Mouse (Mus musculus) macrophage (primary cell): Measurements from ENCODE around the gene Dus2. TPM values are rescaled to one million over a fixed set of nuclear protein-coding genes. Genes with fewer than 3 reads are reported as not detected.
A peak's percentile ranks its signal among the peaks of the same experiment; 100 is the strongest.

Source experiments
- H3K27ac ChIP-seq: fragments of 350-480 bp; formaldehyde crosslinking; 2 replicates; pipeline ENCODE4 v1.9.0; 2021
- H3K36me3 ChIP-seq: fragments of 350-480 bp; formaldehyde crosslinking; 2 replicates; pipeline ENCODE4 v1.9.0; 2021; ENCODE audit errors: inconsistent target
- H3K4me3 ChIP-seq: fragments of 350-480 bp; formaldehyde crosslinking; 2 replicates; pipeline ENCODE4 v1.9.0; 2021; ENCODE audit errors: inconsistent target
- H3K79me2 ChIP-seq: fragments of 350-480 bp; formaldehyde crosslinking; 2 replicates; pipeline ENCODE4 v1.9.0; 2021; ENCODE audit errors: inconsistent target
- WGBS: methylation state at CpG from one replicate; pipeline ENCODE4 v1.1.7; 2026; ENCODE audit warnings: inconsistent platforms; ENCODE audit not compliant: missing documents; 5-methylcytosine and 5-hydroxymethylcytosine counted together
- polyA plus RNA-seq: library from polyadenylated mRNA; stranded (reverse); fragments of 250-400 nt; gene quantifications from 3 replicates; pipeline ENCODE4 v1.2.4, GENCODE M21; 2018; ENCODE audit warnings: inconsistent platforms
- total RNA-seq, 78 experiments: library from RNA; depleted of rRNA; stranded (reverse); fragments of 250-400 nt; gene quantifications; 1 replicate in 9 of 78; 2 replicates in 24 of 78; 3 replicates in 43 of 78; 4 replicates in 2 of 78; pipeline ENCODE4 v1.2.4; 2018; ENCODE audit warnings: inconsistent platforms in 56 of 78

The Dus2 gene
- total RNA-seq (2018; cell fraction: chromatin; rRNA removed) = 10 to 100 TPM; 35.4 to 88.9 (median 46.9) TPM
- 10 to 100 TPM in 11 of 26 experiments, 1 to 10 TPM in 15; 6.7 to 12.7 (median 9.4) TPM for total RNA-seq (2018; cell fraction: cytosol; rRNA removed)
- 10 to 100 TPM; 21.8 to 40.3 (median 25.2) TPM for total RNA-seq (2018; cell fraction: nucleus; rRNA removed)
- 7.6 to 13.0 TPM (median 7.7 TPM) in 3 replicates for polyA plus RNA-seq

DNA sequence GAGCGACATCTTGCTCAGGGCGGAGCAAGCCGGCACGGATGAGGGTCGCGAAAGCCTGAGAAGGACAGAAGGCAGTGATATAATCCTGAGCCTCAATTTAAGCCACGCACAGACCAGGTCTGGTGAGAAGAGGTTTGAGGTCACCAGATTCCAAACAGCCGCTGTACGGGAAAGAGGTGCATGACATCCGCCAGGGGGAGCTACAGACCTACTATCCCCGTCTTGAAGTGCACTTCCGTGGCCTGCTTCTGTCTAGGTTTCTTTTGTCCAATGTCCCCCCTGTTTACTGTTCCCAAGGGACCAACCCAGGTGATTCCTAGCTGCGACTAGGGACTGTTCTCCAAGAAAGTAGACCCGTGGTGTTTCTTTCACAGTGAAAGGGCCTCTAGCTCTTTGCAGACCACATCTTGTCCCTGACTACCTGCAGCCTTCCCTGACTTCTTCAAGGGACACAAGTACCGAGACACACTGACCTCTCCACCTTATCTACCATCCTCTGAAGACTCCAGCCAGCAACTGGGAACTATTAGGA, at the start of gene Dus2:
Gene Dus2 (plus strand): TSS at position 482 of the 532 bp plus-strand sequence.
- Histone ChIP-seq H3K36me3 (peaks cover 24% of the 10 kb centered on the region), H3K4me3 (peak within 1 kb of the TSS; percentile 35), H3K27ac (peak within 1 kb of the TSS; percentile 86), H3K79me2 (peaks cover 18% of the 10 kb centered on the region)
- 13% methylated on average over 15 of the region's 15 CpGs for WGBS

DNA sequence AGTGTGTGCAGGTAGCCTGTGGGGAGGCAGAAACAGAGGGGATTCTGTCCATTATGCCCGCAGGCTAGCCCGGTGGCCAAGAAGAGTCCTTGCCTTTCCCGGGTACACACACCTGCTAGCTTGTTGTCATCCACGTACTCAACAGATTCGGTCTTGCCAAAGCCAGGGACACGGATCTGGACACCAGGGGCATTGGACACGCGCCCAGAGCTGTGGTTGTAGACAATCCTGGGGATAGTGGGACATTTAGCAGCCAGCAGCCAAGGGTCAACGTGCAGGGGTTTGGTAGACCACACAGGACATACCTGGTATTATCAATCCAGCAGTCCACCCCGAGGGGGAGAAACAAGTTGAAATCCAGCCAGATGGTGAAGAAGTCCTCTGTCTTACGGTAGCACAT, 49.1 kb upstream of the Dus2 start:
- no peak overlapping the region for H3K27ac ChIP-seq
- peaks cover 8% of the 10 kb centered on the region; the same call in 1 of the 2 replicates for H3K79me2 ChIP-seq
- H3K36me3 ChIP-seq = peaks cover 31% of the 10 kb centered on the region; the same call in 1 of the 2 replicates
- no peak overlapping the region for H3K4me3 ChIP-seq
- WGBS = 93% methylated on average over 11 of the region's 11 CpGs

DNA sequence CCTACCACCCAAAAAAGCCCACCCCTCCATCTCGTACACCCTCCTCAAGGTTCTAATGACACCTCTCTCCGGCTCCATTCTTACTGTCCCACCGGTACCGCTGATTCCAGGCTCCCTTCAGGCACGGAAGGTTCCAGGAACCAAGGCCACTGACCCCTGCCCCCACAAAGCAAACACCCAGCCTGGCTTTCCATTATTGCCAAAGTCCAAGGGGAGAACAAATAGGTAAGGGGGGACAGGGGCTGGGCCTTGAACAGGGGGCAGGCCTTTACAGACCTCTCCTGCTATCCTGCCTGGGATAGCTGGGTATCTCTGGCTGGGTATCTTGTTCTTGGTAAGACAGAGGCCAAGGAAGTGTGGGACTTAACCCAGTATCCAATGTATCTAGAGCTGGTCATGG, 48.6 kb upstream of the Dus2 start:
- H3K36me3 ChIP-seq = peaks cover 36% of the 10 kb centered on the region; the same call in 1 of the 2 replicates
- no peak overlapping the region for H3K4me3 ChIP-seq
- 94% methylated on average over 5 of the region's 5 CpGs for WGBS
- peaks cover 3% of the 10 kb centered on the region; the same call in 1 of the 2 replicates for H3K79me2 ChIP-seq
- no peak overlapping the region for H3K27ac ChIP-seq

DNA sequence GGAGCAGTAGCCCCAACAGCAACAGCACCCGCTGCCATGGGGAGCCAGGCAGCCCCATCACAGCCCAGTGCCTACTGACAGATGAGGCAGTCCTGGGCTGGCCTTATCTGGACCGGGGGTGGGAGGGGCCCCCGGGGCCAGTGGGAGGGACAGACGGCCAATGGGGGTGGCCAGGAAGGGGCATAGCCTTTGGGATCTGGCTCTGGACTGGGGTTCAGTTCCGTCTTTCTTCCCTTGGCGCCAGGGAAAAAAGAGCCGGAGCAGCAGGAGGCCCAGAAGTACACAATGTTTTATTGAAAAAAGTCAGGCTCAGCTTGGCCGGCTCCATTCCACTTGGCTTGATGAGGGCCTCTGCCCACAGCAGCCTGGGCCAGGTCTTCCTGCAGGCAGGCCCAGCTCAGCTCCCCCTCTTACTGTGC, 47.8 kb upstream of the Dus2 start, which contains the start of gene Lcat:
Gene Lcat (minus strand): TSS at position 62 of the 419 bp plus-strand sequence.
- H3K4me3 ChIP-seq = no peak within 1 kb of the TSS
- H3K27ac ChIP-seq = no peak within 1 kb of the TSS
- H3K79me2 ChIP-seq = no peaks in the 10 kb centered on the region
- H3K36me3 ChIP-seq = peaks cover 42% of the 10 kb centered on the region; the same call in 1 of the 2 replicates
- 96% methylated on average over 8 of the region's 8 CpGs for WGBS

DNA sequence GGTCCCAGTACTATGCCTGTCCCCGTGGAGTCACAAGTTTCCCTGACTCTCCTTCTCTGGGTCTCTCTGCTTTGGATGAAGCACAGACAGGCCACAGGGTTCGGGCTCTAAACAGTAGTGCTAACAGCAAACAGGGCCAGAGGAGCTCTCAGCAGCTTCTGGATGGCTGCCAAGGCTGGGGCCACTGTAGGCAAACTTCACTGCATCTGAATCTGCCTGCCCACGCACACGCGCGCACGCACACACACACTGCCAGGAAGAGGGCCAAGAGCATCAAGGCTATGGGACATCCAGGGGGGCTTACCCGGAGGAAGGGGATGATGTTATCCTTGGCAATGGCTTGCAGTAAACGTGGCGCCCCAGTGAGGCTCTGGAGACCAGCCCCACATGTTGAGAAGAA, 41.8 kb upstream of the Dus2 start:
- peaks cover 70% of the 10 kb centered on the region; the same call in 1 of the 2 replicates for H3K36me3 ChIP-seq
- no peaks in the 10 kb centered on the region for H3K79me2 ChIP-seq
- 92% methylated on average over 10 of the region's 10 CpGs for WGBS
- H3K4me3 ChIP-seq = no peak overlapping the region
- no peak overlapping the region for H3K27ac ChIP-seq

DNA sequence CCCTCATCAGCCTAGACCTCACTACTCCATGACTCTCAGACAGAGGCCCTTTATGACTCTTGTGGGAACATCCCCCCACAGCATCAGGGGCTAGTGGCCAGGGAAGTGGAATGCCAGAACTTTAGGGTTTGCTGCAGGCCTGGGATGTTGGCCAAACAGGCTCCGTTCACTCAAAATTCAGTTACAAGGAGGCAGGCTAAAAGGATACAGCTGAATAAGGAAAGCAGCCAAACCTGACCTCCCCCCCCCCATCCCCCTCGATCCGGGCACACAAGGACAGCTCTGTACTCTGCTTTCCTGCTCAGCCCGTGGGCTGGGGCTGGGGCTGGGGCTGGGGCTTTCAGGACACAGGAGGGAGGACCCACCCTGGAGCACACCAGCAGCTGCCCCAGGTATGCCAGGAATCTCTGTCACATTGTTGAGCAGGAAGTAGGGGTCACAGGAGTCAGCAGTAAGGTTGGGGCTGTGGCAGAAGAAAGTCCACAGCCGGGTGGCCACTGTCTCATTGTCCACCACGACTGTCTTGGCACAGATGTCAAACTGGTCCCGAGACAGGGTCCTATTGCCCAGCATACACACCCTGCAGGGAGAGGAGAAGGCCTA, 40.0 kb upstream of the Dus2 start:
- H3K4me3 ChIP-seq = no peak overlapping the region
- H3K79me2 ChIP-seq = no peaks in the 10 kb centered on the region
- H3K27ac ChIP-seq = no peak overlapping the region
- 73% methylated on average over 7 of the region's 7 CpGs for WGBS
- peaks cover 64% of the 10 kb centered on the region; the same call in 1 of the 2 replicates for H3K36me3 ChIP-seq

DNA sequence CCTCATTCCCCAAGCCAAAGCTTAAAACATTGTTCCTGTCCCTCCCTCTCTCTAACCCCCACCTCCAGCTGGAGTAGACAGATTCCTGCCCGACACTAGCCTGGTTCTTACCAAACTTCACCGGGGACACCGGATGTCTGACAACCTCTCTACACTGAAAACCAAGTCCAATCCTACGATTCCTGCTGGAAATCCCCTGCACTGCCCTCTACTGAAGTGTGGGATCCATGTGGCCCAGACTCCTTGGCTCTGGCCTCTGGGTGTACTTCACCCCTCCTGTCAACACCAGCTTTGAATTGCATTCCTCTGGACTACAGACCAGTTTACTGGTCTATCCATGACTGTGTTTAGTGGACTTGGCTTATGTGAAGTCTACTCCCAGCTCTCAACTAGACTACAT, 34.6 kb upstream of the Dus2 start:
- Histone ChIP-seq H3K36me3 (peaks cover 22% of the 10 kb centered on the region; the same call in 1 of the 2 replicates), H3K4me3 (no peak overlapping the region), H3K27ac (no peak overlapping the region), H3K79me2 (peaks cover 8% of the 10 kb centered on the region; the same call in 1 of the 2 replicates)
- 98% methylated on average over 4 of the region's 4 CpGs for WGBS

DNA sequence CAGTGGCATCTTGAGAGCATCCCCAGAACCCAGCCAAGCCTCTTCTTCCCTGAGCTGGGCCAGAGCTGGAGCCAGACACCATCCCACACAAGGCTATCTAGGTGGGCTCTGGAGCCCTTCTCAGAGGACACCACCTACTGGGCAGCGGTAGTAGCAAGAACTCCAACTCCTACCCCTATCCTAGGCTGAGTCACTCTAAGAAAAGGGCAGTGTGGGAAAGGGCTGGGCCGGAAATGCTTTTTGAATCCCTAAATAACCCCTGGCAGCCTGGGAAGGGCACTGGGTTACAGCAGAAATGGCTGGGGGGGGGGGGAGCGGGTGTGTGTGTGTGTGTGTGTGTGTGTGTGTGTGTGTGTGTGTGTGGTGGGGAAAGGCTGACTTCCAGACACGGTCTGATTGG, 33.3 kb upstream of the Dus2 start:
- whole genome bisulfite sequencing = 96% methylated on average over 2 of the region's 4 CpGs
- H3K36me3 ChIP-seq = peaks cover 18% of the 10 kb centered on the region; the same call in 1 of the 2 replicates

DNA sequence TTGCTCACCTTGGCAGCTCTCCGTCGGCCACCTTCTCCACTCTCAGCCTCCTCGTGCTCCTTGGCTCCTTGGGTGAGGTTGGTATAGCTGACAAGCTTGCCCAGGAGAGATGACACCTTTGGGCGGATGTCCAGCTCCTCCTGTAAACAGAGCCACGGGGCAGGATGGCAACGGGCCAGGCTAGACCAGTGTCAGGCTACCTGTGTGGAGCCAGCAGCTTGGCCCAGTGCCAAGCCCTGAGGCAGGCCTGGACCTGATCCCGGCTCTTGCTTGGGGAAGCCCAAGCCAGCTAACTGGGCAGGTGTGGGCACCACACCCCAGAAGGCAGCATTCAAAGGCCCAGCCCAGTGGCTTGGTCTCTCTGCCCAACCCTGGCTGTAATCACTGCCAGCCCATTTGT, 31.8 kb upstream of the Dus2 start:
- H3K27ac ChIP-seq = no peak overlapping the region
- peaks cover 11% of the 10 kb centered on the region; the same call in 1 of the 2 replicates for H3K36me3 ChIP-seq
- WGBS = 85% methylated on average over 5 of the region's 7 CpGs
- H3K79me2 ChIP-seq = peaks cover 36% of the 10 kb centered on the region
- H3K4me3 ChIP-seq = no peak overlapping the region

More for the DNA sequence above, 33.3 kb upstream of the Dus2 start:
- Histone ChIP-seq H3K4me3 (no peak overlapping the region), H3K27ac (no peak overlapping the region), H3K79me2 (peaks cover 21% of the 10 kb centered on the region; the same call in 1 of the 2 replicates)

DNA sequence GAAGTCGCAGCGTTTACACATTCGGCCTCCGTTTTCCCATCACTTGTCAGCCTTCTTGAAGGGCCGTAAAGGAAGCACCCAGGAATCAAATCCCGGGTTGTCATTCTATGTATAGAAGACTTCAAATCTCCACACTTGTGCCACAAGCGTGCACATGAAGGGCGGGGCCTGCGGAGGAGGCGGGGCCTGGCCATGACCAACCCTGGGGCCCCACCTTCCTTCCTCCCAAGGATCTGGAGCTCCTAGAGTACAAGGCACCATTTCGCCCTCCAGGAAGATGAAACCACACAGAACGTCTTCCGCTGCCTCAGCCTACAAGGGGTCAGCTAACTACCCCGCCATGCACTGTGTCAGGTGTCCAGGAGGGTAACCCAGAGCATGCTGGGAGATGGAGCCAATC, 30.0 kb upstream of the Dus2 start:
- 79% methylated on average over 14 of the region's 14 CpGs for WGBS
- Histone ChIP-seq H3K79me2 (peaks cover 47% of the 10 kb centered on the region), H3K36me3 (no peaks in the 10 kb centered on the region), H3K4me3 (no peak overlapping the region), H3K27ac (no peak overlapping the region)

DNA sequence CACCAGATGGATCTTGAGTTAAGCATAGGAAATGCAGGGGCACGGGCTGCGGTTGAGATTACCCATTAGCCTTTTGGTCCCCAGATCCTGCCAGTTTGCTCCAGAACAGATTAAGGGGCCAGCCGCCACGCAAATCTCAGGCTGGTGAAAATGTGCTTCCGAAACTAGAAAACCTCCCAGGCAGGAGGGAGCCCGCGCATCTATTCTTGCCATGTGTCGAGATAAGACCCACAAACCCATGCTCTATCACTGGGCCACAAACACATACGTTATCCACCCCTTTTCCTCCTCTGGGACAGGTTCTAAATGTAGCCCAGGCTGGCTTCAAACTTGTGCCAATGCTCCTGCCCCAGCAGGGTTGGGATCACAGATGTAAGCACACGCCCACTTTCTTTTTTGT, 29.6 kb upstream of the Dus2 start:
- peaks cover 47% of the 10 kb centered on the region for H3K79me2 ChIP-seq
- no peak overlapping the region for H3K4me3 ChIP-seq
- H3K36me3 ChIP-seq = no peaks in the 10 kb centered on the region
- 88% methylated on average over 10 of the region's 10 CpGs for WGBS
- no peak overlapping the region for H3K27ac ChIP-seq

DNA sequence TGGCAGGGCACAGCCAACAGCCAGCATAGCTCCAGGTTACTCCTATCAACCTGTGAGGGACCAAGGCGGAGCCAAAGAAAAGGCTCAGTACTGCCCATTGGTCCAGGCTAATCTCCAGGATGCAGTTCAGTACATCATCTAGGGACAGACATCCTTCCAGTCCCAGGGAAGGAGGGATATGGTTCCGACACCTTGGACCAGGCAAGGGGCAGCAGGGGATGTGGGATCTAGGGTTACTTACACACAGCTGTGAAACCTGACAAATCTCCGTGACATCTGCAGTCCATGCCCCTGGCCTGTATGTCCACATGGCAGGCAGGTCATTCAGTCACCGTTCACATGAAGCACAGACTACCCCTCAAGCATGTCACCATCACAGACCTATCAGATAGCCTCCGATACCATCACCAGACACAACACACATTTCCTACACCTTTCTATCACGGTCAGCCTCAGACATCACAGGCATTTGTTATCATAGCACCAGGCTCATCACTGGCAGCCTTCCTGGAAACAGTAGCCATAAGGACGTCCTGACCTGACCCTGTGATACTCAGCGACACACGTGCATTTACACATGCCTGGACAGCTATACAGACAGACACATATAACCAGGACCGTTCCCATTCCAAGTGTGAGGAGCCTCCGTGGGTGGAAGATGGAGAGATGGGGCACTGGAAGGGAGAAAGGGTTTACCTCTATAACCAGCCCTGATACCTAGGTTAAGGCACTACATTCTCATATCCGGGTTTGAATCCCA, 26.5 kb upstream of the Dus2 start:
- Histone ChIP-seq H3K36me3 (no peaks in the 10 kb centered on the region), H3K79me2 (peaks cover 47% of the 10 kb centered on the region), H3K4me3 (peak overlapping the region; percentile 44; the same call in 1 of the 2 replicates), H3K27ac (no peak overlapping the region)
- WGBS = 82% methylated on average over 12 of the region's 12 CpGs

DNA sequence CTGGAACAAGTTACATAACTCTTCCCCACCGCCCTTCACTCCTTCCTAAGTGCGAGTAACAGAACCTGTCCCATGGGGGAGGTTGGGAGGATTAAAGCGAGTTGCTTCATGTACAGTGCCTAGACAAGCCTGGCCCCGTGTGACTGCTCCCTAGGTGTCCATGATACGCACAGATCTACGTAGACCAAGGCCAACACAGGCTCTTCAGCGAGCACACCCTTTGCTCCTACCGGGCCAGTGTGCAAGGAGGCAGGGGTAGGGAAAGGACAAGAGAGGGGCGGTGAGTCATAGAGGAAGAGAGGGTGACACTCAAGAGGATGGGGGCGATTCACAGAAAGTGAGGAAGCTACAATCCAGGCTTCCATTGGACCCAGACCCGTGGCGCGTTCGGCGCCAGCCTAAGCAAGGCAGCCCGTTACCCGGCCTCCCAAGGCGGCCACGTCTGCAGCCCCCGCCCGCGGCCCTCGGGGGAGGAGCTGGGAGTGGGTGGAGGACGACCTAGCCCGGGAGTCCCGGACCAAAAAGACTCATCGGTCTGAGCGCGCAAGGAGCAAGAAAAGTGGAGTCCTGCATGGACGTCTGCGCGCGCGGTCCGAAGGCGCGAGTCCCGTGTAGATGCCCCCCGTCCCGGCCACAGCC, 25.8 kb upstream of the Dus2 start:
- Histone ChIP-seq H3K4me3 (peak overlapping the region; percentile 44), H3K36me3 (no peaks in the 10 kb centered on the region), H3K27ac (no peak overlapping the region), H3K79me2 (peaks cover 47% of the 10 kb centered on the region)
- WGBS = 7% methylated on average over 40 of the region's 40 CpGs

DNA sequence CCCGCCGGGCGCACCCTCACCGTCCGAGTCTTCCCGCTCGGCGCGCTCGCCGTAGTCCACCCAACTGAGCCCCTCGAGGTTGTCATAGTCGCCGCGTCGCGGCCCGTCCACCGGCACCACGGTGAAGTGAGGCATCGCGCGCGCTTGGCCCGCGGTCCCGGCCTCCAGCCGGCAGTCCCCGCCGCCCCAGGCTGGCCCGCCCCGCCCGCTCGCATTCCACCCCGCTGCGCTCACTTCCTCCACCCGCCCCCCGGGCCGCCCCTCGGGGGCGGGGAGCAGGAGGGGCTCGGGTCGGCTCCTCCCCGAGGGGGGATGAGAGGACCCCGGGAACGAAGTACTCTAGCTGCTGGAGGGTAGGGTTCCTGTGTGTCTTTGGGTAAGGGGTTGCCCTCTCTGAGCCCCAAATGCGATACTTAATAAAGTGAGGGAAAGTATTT, 25.2 kb upstream of the Dus2 start, which contains the start of gene Slc12a4:
Gene Slc12a4 (minus strand): TSS at position 193 of the 437 bp plus-strand sequence.
- Histone ChIP-seq H3K36me3 (no peaks in the 10 kb centered on the region), H3K79me2 (peaks cover 45% of the 10 kb centered on the region), H3K27ac (no peak within 1 kb of the TSS), H3K4me3 (peak within 1 kb of the TSS; percentile 44)
- WGBS = 0% methylated on average over 35 of the region's 47 CpGs
